Mouse (Mus musculus): ENCODE results near the gene Dip2a. TPM values are rescaled to one million over a fixed set of nuclear protein-coding genes. Genes with fewer than 3 reads are reported as not detected.

Dip2a gene
- polyA plus RNA-seq, 1 experiment: 12.1 TPM

DNA sequence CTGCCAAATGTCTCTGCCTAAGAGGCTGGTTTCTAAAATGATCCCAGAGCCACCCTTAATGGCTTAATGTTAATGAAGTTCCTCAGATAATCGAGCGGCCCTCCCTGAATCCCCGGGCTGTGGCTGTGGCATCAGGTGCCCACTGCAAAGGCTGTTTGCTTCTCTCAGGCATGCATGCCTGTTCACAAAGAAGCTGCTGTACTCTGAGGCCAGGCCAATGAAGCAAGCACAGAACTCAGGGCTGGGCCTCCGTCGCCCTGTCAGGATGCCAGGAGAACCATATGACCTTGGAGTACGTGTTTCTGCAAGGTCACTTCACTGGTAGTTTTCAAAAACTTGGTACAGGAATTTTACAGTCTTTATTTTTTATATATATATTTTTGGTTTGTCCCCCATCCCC, 89.5 kb downstream of the Dip2a start:
- Histone ChIP-seq H3K4me1 (ENCODE audit: control insufficient read depth, insufficient read depth, low read length) (peaks cover 49% of the 10 kb centered on the region), H3K4me3 (ENCODE audit: insufficient read depth, low read length) (no peak overlapping the region), H3K27ac (ENCODE audit: insufficient read depth, low read depth, low read length) (no peak overlapping the region)
- TF ChIP-seq CTCF (IDR thresholded peaks at IDR 0.05; ENCODE audit: low read depth, low read length) (no peak), POLR2A (IDR thresholded peaks at IDR 0.05; ENCODE audit: borderline replicate concordance, low read depth, low read length) (no peak)

DNA sequence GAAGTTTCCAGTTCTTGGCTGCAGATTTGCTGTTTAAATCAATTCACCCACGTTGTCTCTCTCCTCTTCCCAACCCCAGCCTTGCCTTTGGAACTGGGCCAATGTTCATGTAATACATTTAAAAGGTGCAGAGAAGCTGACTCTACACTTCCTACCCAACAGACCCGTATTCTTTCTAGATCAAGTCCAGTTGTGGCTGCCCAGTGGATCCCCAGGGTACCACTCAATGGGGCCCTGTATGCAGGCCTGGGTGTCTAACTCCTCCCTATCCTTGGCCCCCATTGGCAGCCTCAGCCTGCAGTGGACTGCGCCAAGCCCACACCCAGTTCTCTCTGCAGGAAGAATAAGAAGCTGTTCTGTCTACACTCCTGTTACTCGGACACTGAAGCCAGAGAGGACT, 91.6 kb downstream of the Dip2a start, which contains the start of gene S100b:
Gene S100b, plus strand, starts transcription at position 318 of the 400 bp plus-strand sequence.
- H3K4me1 ChIP-seq (ENCODE audit: control insufficient read depth, insufficient read depth, low read length): peaks cover 30% of the 10 kb centered on the region
- TF ChIP-seq POLR2A (IDR thresholded peaks at IDR 0.05; ENCODE audit: borderline replicate concordance, low read depth, low read length): no peak
- TF ChIP-seq CTCF (IDR thresholded peaks at IDR 0.05; ENCODE audit: low read depth, low read length): no peak
- H3K27ac ChIP-seq (ENCODE audit: insufficient read depth, low read depth, low read length): no peak within 1 kb of the TSS
- H3K4me3 ChIP-seq (ENCODE audit: insufficient read depth, low read length): no peak within 1 kb of the TSS

DNA sequence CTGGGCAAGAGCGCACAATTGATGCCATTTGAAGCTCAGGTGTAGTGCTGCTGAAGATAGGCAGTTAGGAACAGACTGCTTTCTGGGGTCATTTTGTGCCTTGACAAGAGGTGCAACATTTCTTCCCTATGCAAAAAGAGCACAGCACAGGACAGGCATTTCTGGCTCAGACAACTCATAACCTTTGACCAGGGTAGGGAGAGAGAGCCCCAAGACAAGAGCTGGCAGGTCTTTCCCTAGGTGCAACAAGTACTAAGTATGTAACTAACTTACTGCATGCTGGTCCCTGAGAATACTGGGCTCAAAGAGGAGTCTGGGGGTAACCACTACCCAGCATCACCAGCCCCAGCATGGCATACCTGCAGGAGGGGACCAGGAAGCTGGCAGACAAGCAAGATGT, 92.0 kb downstream of the Dip2a start:
- TF ChIP-seq POLR2A (IDR thresholded peaks at IDR 0.05; ENCODE audit: borderline replicate concordance, low read depth, low read length) (no peak), CTCF (IDR thresholded peaks at IDR 0.05; ENCODE audit: low read depth, low read length) (no peak)
- Histone ChIP-seq H3K4me1 (ENCODE audit: control insufficient read depth, insufficient read depth, low read length) (peaks cover 26% of the 10 kb centered on the region), H3K4me3 (ENCODE audit: insufficient read depth, low read length) (no peak overlapping the region), H3K27ac (ENCODE audit: insufficient read depth, low read depth, low read length) (no peak overlapping the region)

DNA sequence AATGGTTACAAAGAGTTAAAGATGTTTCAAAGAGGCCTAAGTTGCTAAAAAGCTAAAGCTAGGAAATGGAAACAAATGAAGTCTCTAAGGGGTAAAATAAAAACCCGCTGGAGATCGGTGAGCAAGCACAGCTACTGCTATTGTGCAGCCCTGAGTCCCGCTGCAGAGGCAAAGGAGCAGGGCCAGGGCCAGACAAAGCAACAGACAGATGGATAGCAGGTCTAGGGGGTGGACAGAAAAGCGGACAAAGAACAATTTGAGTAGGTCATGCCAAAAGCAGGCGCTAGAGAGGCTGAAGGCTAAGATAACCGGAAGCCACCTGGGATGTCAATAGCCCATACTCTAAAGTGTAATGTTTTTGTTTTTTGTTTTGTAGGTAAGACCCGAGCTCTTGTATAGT, 94.2 kb downstream of the Dip2a start:
- TF ChIP-seq POLR2A (IDR thresholded peaks at IDR 0.05; ENCODE audit: borderline replicate concordance, low read depth, low read length) (no peak), CTCF (IDR thresholded peaks at IDR 0.05; ENCODE audit: low read depth, low read length) (no peak)
- Histone ChIP-seq H3K4me1 (ENCODE audit: control insufficient read depth, insufficient read depth, low read length) (peaks cover 14% of the 10 kb centered on the region), H3K4me3 (ENCODE audit: insufficient read depth, low read length) (no peak overlapping the region), H3K27ac (ENCODE audit: insufficient read depth, low read depth, low read length) (no peak overlapping the region)

DNA sequence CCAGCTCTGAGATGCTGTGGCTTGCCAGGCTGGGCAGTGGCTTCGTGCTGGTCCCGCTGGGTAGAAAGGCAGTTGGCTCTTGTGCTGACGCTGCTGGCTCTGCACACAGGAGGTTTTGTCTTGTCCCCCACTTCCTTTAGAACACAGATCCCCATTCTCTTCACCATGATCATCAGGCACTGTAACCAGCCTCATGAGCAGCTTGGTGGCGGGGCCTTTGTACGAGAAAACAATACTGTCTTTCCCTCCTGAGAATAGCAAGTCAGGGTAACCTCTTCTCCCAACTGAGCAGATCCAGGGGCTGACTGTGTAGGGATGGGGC, 96.5 kb downstream of the Dip2a start:
- TF ChIP-seq POLR2A (IDR thresholded peaks at IDR 0.05; ENCODE audit: borderline replicate concordance, low read depth, low read length) (no peak), CTCF (IDR thresholded peaks at IDR 0.05; ENCODE audit: low read depth, low read length) (no peak)
- no peak overlapping the region for H3K27ac ChIP-seq (ENCODE audit: insufficient read depth, low read depth, low read length)
- H3K4me1 ChIP-seq (ENCODE audit: control insufficient read depth, insufficient read depth, low read length): peaks cover 12% of the 10 kb centered on the region
- no peak overlapping the region for H3K4me3 ChIP-seq (ENCODE audit: insufficient read depth, low read length)

DNA sequence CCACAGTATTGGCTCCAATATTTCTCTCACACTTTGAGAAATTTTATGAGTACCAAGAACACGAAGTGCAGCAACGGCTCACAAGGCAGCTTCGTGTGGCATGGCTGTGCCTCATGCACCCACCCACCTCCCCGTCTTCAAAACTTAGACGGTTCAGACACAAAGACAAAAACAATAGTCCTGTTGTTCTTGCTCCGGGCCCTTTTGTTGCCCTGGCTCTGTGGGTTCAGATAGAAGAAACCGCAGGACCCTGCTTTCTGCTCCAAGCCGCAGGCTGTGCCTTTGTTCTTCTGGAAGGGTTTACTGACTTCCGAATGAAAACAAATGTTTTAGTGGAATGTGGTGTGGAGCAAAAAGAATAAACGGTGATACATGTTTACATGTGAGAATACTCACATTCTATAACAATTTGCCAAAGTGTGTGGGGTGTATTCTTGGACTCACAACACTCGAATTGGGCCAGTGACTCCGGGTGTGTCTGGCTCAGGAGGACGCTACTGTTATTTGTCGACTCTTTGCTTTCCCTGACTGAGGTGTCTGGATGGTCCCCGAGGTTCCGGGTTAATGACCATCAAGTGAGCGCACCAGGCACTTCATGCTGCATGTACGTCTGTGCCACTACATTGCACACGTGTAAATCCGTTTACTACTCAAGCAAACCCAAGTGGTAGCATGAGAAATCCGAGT, 97.0 kb downstream of the Dip2a start:
- no peak overlapping the region for H3K4me3 ChIP-seq (ENCODE audit: insufficient read depth, low read length)
- peaks cover 7% of the 10 kb centered on the region for H3K4me1 ChIP-seq (ENCODE audit: control insufficient read depth, insufficient read depth, low read length)
- TF ChIP-seq POLR2A (IDR thresholded peaks at IDR 0.05; ENCODE audit: borderline replicate concordance, low read depth, low read length) (no peak), CTCF (IDR thresholded peaks at IDR 0.05; ENCODE audit: low read depth, low read length) (no peak)
- no peak overlapping the region for H3K27ac ChIP-seq (ENCODE audit: insufficient read depth, low read depth, low read length)

DNA sequence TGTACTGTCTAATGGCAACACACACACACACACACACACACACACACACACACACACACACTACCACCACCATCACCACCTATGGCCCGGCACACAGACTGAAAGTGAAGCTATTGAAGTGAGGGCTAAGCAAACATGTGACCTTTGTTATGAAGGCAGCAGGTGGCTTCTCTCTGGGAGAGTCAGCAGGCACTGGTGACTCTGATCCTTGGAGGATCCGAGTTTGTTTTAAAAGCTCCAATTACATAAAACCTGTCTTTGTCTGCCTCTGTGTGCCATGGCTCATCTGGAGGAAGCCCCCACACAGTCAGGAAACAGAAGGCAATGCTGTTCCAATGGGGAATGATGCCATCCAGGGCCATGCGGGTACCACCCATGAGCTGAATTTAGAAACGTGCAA, 98.5 kb downstream of the Dip2a start:
- no peak for TF ChIP-seq POLR2A (IDR thresholded peaks at IDR 0.05; ENCODE audit: borderline replicate concordance, low read depth, low read length)
- no peak for TF ChIP-seq CTCF (IDR thresholded peaks at IDR 0.05; ENCODE audit: low read depth, low read length)
- Histone ChIP-seq H3K4me3 (ENCODE audit: insufficient read depth, low read length) (no peak overlapping the region), H3K27ac (ENCODE audit: insufficient read depth, low read depth, low read length) (no peak overlapping the region), H3K4me1 (ENCODE audit: control insufficient read depth, insufficient read depth, low read length) (peaks cover 2% of the 10 kb centered on the region)

DNA sequence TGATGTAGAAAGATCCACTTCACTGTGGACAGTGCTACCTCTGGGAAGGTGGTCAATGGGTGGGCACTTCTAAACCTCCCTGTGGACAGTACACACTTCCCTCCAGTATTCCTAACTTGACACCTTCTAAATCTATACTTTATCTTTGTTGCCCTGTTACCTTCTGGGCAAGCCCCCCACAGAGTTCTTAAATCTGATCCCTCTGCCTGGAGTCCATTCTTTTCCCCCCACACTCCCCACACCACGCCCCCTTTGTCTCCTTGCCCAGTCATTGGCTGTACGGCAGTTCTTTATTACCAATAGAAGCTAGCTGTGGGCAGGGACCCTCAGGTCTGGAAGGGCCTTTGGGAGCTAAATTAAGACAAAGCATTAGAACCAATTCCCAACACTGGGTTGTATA, 100.0 kb downstream of the Dip2a start:
- H3K4me1 ChIP-seq (ENCODE audit: control insufficient read depth, insufficient read depth, low read length): peaks cover 2% of the 10 kb centered on the region
- no peak overlapping the region for H3K27ac ChIP-seq (ENCODE audit: insufficient read depth, low read depth, low read length)
- TF ChIP-seq CTCF (IDR thresholded peaks at IDR 0.05; ENCODE audit: low read depth, low read length): no peak
- no peak for TF ChIP-seq POLR2A (IDR thresholded peaks at IDR 0.05; ENCODE audit: borderline replicate concordance, low read depth, low read length)
- H3K4me3 ChIP-seq (ENCODE audit: insufficient read depth, low read length): no peak overlapping the region

DNA sequence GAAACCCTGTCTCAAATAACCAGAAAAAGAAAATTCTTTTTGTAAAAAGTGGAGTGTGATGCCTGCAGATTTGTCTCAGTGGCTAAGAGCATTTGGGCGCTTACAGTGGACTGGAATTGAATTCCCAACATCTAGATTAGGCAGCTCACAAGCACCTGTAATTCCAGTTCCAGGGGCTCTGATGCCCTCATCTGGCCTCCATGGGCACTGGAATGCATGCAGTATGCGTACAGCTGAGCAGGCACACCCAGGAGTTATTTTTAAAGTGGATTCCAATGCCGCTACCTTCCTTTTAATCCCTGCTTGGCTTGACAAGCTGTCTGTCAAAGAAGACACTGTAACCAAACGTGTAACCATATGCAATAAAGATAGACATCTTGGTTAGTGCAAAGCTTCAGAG, 105.7 kb downstream of the Dip2a start:
- Histone ChIP-seq H3K27ac (ENCODE audit: insufficient read depth, low read depth, low read length) (no peak overlapping the region), H3K4me3 (ENCODE audit: insufficient read depth, low read length) (no peak overlapping the region), H3K4me1 (ENCODE audit: control insufficient read depth, insufficient read depth, low read length) (peaks cover 12% of the 10 kb centered on the region)
- no peak for TF ChIP-seq POLR2A (IDR thresholded peaks at IDR 0.05; ENCODE audit: borderline replicate concordance, low read depth, low read length)
- no peak for TF ChIP-seq CTCF (IDR thresholded peaks at IDR 0.05; ENCODE audit: low read depth, low read length)

DNA sequence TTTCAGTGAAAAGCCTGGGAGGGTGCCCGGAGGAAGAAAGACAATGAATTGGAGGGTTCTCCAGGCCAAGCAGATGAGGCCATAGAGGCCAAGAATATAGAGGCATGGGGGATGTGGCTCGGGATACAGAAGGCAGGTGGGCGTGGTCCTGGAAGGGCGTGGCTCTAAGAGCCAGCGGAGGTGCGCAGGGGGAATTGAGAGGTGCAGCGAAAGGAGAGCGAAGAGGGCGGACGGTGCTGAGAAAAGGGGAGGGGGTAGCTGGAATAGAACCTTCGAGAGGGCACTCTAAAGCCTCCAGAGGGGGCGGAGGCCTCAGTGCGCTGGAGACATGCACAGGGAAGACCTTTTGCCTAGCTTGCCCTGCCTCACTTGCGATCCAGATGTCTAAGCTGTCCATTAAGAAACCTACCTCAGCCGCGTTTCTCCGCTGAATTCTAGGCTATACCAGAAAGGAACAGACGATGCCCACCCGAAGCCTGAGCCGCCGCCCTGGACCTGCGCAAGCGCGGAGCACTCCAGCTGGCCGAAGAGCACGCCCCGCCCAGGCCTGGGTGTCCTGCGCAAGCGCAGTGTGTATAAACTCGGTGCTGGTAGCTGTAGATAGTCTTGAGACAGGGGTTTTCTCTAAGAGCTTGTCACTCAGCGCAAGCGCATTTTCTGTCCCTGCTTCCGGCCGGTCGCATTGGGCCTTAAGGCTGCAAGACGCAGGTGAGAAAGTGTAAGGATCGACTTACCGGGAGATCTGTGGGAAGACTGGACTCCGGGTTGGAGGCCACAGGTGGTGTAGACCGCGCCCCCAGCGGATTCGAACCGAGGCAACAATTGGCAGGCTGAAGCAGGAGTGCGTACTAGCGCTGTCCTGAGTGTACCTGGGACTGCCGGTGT, 107.5 kb downstream of the Dip2a start, which contains the start of gene Prmt2:
Gene Prmt2, minus strand, starts transcription at position 525 of the 885 bp plus-strand sequence.
- Histone ChIP-seq H3K27ac (ENCODE audit: insufficient read depth, low read depth, low read length) (peak within 1 kb of the TSS; percentile 50), H3K4me1 (ENCODE audit: control insufficient read depth, insufficient read depth, low read length) (peaks cover 12% of the 10 kb centered on the region), H3K4me3 (ENCODE audit: insufficient read depth, low read length) (peak within 1 kb of the TSS; percentile 92)
- no peak; the same call in 1 of the 2 replicates for TF ChIP-seq POLR2A (IDR thresholded peaks at IDR 0.05; ENCODE audit: borderline replicate concordance, low read depth, low read length)
- TF ChIP-seq CTCF (IDR thresholded peaks at IDR 0.05; ENCODE audit: low read depth, low read length): 0 out of 2 replicates have a peak, but pooled peaks have one; percentile 25

Data from bone marrow macrophage, adult 2 months (primary cell).